ENCODE assay signal across 15 mouse cellular contexts in genomic region chr2:20669367-20669766, GRCm38 (mm10).
"Had no signal": no experiment of that assay in that cellular context is flagged by ENCODE, and none has a peak within 500 bp of the region (broad histone marks: within the 10 kb centered on the region; RNA-seq: fewer than 3 reads in every experiment).

No protein-coding gene starts in this region.

- H3K27me3 ChIP-seq: kidney, embryonic 15.5 days; liver, embryonic 13.5 days; midbrain, embryonic 13.5 days had no signal

- H3K36me3 ChIP-seq: liver, embryonic 13.5 days; midbrain, embryonic 13.5 days had no signal

- H3K9me3 ChIP-seq: kidney, embryonic 15.5 days; liver, embryonic 13.5 days; midbrain, embryonic 13.5 days had no signal

- H3K27ac ChIP-seq: kidney, embryonic 15.5 days; left cerebral cortex, adult 2 months; liver, embryonic 13.5 days; macrophage; midbrain, embryonic 13.5 days; stomach, postnatal 0 days had no signal

- H3K9ac ChIP-seq: kidney, embryonic 15.5 days; liver, embryonic 13.5 days; lung, embryonic 14.5 days; midbrain, embryonic 13.5 days had no signal

- H3K4me2 ChIP-seq: kidney, embryonic 15.5 days; liver, embryonic 13.5 days; lung, embryonic 14.5 days; midbrain, embryonic 13.5 days had no signal

- DNase-seq: kidney, adult 8-10 months; kidney, postnatal 10 days; kidney, postnatal 36 days; layer of hippocampus, postnatal 36 days; liver, embryonic 13.5 days; lung, embryonic 14.5 days; thymus, adult 18-20 months; thymus, postnatal 36 days had no signal

- H3K4me3 ChIP-seq: kidney, embryonic 15.5 days; left cerebral cortex, adult 2 months; liver, embryonic 13.5 days; midbrain, embryonic 13.5 days had no signal

- H3K4me1 ChIP-seq: liver, embryonic 13.5 days; midbrain, embryonic 13.5 days had no signal

- ATAC-seq: lung, postnatal 0 days; midbrain, embryonic 13.5 days; midbrain, embryonic 16.5 days had no signal
